Mouse (Mus musculus) C2C12 (cell line): Measurements from ENCODE around the gene Polr2e. TPM values are rescaled to one million over a fixed set of nuclear protein-coding genes. Genes with fewer than 3 reads are reported as not detected.
A peak's percentile ranks its signal among the peaks of the same experiment; 100 is the strongest.
"Not testable (repeated sequence)": the region's sequence is repeated elsewhere in the genome, so short reads cannot be mapped to it uniquely, and the experiment has no call there.

Experiments used
- H3K27me3 ChIP-seq: one replicate; pipeline ENCODE4 v1.6.1; 2011; ENCODE audit not compliant: control insufficient read depth, insufficient read depth, insufficient read length
- H3K36me3 ChIP-seq: one replicate; pipeline ENCODE4 v1.6.1; 2011; ENCODE audit not compliant: control insufficient read depth, insufficient read depth
- H3K4me3 ChIP-seq: one replicate; pipeline ENCODE4 v1.5.1; 2011; ENCODE audit warnings: mild to moderate bottlenecking, control low read depth; ENCODE audit not compliant: poor library complexity, insufficient read depth, severe bottlenecking
- H3K79me2 ChIP-seq: one replicate; pipeline ENCODE4 v1.6.1; 2011; ENCODE audit not compliant: control insufficient read depth, insufficient read depth
- H3K79me3 ChIP-seq: one replicate; pipeline ENCODE4 v1.6.1; 2011; ENCODE audit warnings: low read depth, control low read depth
- H3ac ChIP-seq: one replicate; pipeline ENCODE3; 2011; ENCODE audit warnings: low read depth; ENCODE audit not compliant: control insufficient read depth, insufficient read length
- CEBPB ChIP-seq: IDR thresholded peaks from one replicate; pipeline ENCODE4 v1.6.1; 2011; ENCODE audit warnings: low read depth, mild to moderate bottlenecking, control low read depth, moderate library complexity
- CTCF ChIP-seq: IDR thresholded peaks from one replicate; pipeline ENCODE4 v1.5.1; 2011; ENCODE audit not compliant: control insufficient read depth, insufficient read depth, insufficient read length
- FOSL1 ChIP-seq: IDR thresholded peaks from one replicate; pipeline ENCODE4 v1.8.0; 2011; ENCODE audit warnings: mild to moderate bottlenecking, low read length; ENCODE audit not compliant: poor library complexity, insufficient read depth, severe bottlenecking
- MAX ChIP-seq: IDR thresholded peaks from one replicate; pipeline ENCODE4 v1.6.1; 2011; ENCODE audit warnings: mild to moderate bottlenecking, control low read depth
- MYOD1 ChIP-seq: IDR thresholded peaks from one replicate; pipeline ENCODE4 v1.6.1; 2011; ENCODE audit warnings: low read depth; ENCODE audit not compliant: control insufficient read depth, insufficient read length
- MYOG ChIP-seq: IDR thresholded peaks from one replicate; pipeline ENCODE4 v1.6.1; 2011; ENCODE audit not compliant: control insufficient read depth, insufficient read length; ENCODE audit errors: extremely low read depth
- USF1 ChIP-seq: IDR thresholded peaks from one replicate; pipeline ENCODE4 v1.6.1; 2011; ENCODE audit warnings: low read depth, mild to moderate bottlenecking, control low read depth, moderate library complexity
- polyA plus RNA-seq: library from polyadenylated mRNA; unstranded; fragments of >200 nt; fragmentation: generic; extraction: Trizol; gene quantifications from one replicate; pipeline ENCODE4 v1.2.1, GENCODE M21; 2012; ENCODE audit warnings: missing spikeins

The Polr2e gene
- polyA plus RNA-seq, 1 experiment, result 269 TPM

- Histone ChIP-seq H3K36me3 (peaks cover 45% of the 10 kb centered on the region), H3K79me3 (peaks cover 26% of the 10 kb centered on the region)
Observed at GRCm38 (mm10) chr10:80055891-80056290, 16.3 kb upstream of the Polr2e start.

GRCm38 (mm10) chr10:80055364-80055763 lies 15.8 kb upstream of the Polr2e start:
- peak overlapping the region; percentile 5 for H3ac ChIP-seq
- no peaks in the 10 kb centered on the region for H3K27me3 ChIP-seq
- peaks cover 26% of the 10 kb centered on the region for H3K79me3 ChIP-seq
- peaks cover 26% of the 10 kb centered on the region for H3K79me2 ChIP-seq
- H3K36me3 ChIP-seq, result peaks cover 40% of the 10 kb centered on the region
- no peak for TF ChIP-seq USF1
- TF ChIP-seq FOSL1, result no peak
- no peak for TF ChIP-seq CTCF
- no peak for TF ChIP-seq MAX
- TF ChIP-seq CEBPB, result no peak
- TF ChIP-seq MYOD1, result no peak
- TF ChIP-seq MYOG, result no peak
- no peak overlapping the region for H3K4me3 ChIP-seq

More at GRCm38 (mm10) chr10:80055891-80056290, 16.3 kb upstream of the Polr2e start:
- TF ChIP-seq MYOD1 (no peak), USF1 (no peak), CTCF (no peak), MAX (no peak), MYOG (no peak), FOSL1 (no peak), CEBPB (no peak)
- Histone ChIP-seq H3K27me3 (no peaks in the 10 kb centered on the region), H3K79me2 (peaks cover 26% of the 10 kb centered on the region), H3K4me3 (peak overlapping the region; percentile 11), H3ac (no peak overlapping the region)

- peak overlapping the region; percentile 98 for H3ac ChIP-seq
- H3K27me3 ChIP-seq, result not testable (repeated sequence)
- peaks cover 36% of the 10 kb centered on the region for H3K36me3 ChIP-seq
- H3K4me3 ChIP-seq, result peak overlapping the region; percentile 76
- peaks cover 26% of the 10 kb centered on the region for H3K79me3 ChIP-seq
- peaks cover 26% of the 10 kb centered on the region for H3K79me2 ChIP-seq
Observed at GRCm38 (mm10) chr10:80054911-80055310, 15.3 kb upstream of the Polr2e start.

- Histone ChIP-seq H3K79me3 (peaks cover 26% of the 10 kb centered on the region), H3K36me3 (peaks cover 33% of the 10 kb centered on the region), H3K27me3 (no peaks in the 10 kb centered on the region), H3ac (peak overlapping the region; percentile 98), H3K4me3 (peak overlapping the region; percentile 76), H3K79me2 (peaks cover 26% of the 10 kb centered on the region)
- TF ChIP-seq CTCF, result peak; percentile 36
- no peak for TF ChIP-seq MAX
- no peak for TF ChIP-seq MYOD1
- no peak for TF ChIP-seq FOSL1
Observed at GRCm38 (mm10) chr10:80053831-80054815, 14.5 kb upstream of the Polr2e start.

- TF ChIP-seq MAX, result peak; percentile 93
- no peak for TF ChIP-seq FOSL1
- Histone ChIP-seq H3ac (peak overlapping the region; percentile 98), H3K36me3 (peaks cover 25% of the 10 kb centered on the region), H3K27me3 (no peaks in the 10 kb centered on the region), H3K79me2 (peaks cover 26% of the 10 kb centered on the region), H3K79me3 (peaks cover 26% of the 10 kb centered on the region), H3K4me3 (peak overlapping the region; percentile 76)
Observed at GRCm38 (mm10) chr10:80053259-80053780, 13.7 kb upstream of the Polr2e start.

- H3ac ChIP-seq, result no peak overlapping the region
- peaks cover 26% of the 10 kb centered on the region for H3K79me2 ChIP-seq
- no peaks in the 10 kb centered on the region for H3K27me3 ChIP-seq
- no peak overlapping the region for H3K4me3 ChIP-seq
- TF ChIP-seq USF1 (no peak), FOSL1 (no peak)
- H3K79me3 ChIP-seq, result peaks cover 26% of the 10 kb centered on the region
- peaks cover 15% of the 10 kb centered on the region for H3K36me3 ChIP-seq
Observed at GRCm38 (mm10) chr10:80052374-80052764, 12.8 kb upstream of the Polr2e start.
